Mouse (Mus musculus) T-cell, adult 2 months (primary cell): Measurements from ENCODE around the gene AY761184.
"Not testable (repeated sequence)": the region's sequence is repeated elsewhere in the genome, so short reads cannot be mapped to it uniquely, and the experiment has no call there.

Experiments
- DNase-seq: peaks from one replicate; pipeline ENCODE4 v3.0.0; 2022; ENCODE audit warnings: low spot score

The AY761184 gene

GRCm38 (mm10) chr8:21703545-21703944 lies at the start of gene AY761184:
Gene AY761184 (minus strand): TSS chr8:21703645.
- not testable (repeated sequence) for DNase-seq

GRCm38 (mm10) chr8:21665497-21665896 lies 37.9 kb downstream of the AY761184 start, which contains the start of gene Defa34:
Gene Defa34 (plus strand): TSS chr8:21665797.
- not testable (repeated sequence) for DNase-seq

GRCm38 (mm10) chr8:21655480-21655879 lies 48.0 kb downstream of the AY761184 start, which contains the start of gene Defa17:
Gene Defa17 (plus strand): TSS chr8:21655780.
- DNase-seq, result not testable (repeated sequence)
